Mouse (Mus musculus) embryonic facial prominence, embryonic 10.5 days (tissue): ENCODE data around the gene Mfsd13b. TPM values are rescaled to one million over a fixed set of nuclear protein-coding genes. Genes with fewer than 3 reads are reported as not detected.

Experiments
- DNase-seq: peaks from one replicate; pipeline ENCODE4 v3.0.0-alpha.2; 2017; ENCODE audit warnings: low spot score
- H3K27ac ChIP-seq: fragments of 300-500 bp; sonication (generic); replicated peaks from 2 replicates; pipeline ENCODE4 v1.5.1; 2016; ENCODE audit warnings: mild to moderate bottlenecking
- H3K27me3 ChIP-seq: fragments of 300-500 bp; sonication (generic); replicated peaks from 2 replicates; pipeline ENCODE4 v1.6.1; 2016; ENCODE audit warnings: low read depth, mild to moderate bottlenecking; ENCODE audit not compliant: poor library complexity, severe bottlenecking
- H3K36me3 ChIP-seq: fragments of 300-500 bp; sonication (generic); replicated peaks from 2 replicates; pipeline ENCODE4 v1.6.1; 2016; ENCODE audit warnings: mild to moderate bottlenecking, moderate library complexity
- H3K4me1 ChIP-seq: fragments of 300-500 bp; sonication (generic); 2 replicates; pipeline ENCODE4 v1.6.1; 2016
- H3K4me3 ChIP-seq: fragments of 300-500 bp; sonication (generic); 2 replicates; pipeline ENCODE4 v1.5.1; 2016; ENCODE audit warnings: mild to moderate bottlenecking, moderate library complexity
- H3K9me3 ChIP-seq: fragments of 300-500 bp; sonication (generic); 2 replicates; pipeline ENCODE4 v1.6.1; 2016; ENCODE audit warnings: mild to moderate bottlenecking
- WGBS: fragments of 180-500 bp; shearing (Covaris S2); methylation state at CpG from one replicate; pipeline ENCODE4 v1.1.7; 2016; 5-methylcytosine and 5-hydroxymethylcytosine counted together
- polyA plus RNA-seq: library from polyadenylated mRNA; unstranded; fragments of >200 nt; fragmentation: Nextera tagmentation; extraction: Ambion mirVana; gene quantifications from 2 replicates; pipeline ENCODE4 v1.2.1, GENCODE M21; 2016

Gene Mfsd13b
- polyA plus RNA-seq, 1 experiment from 2014 or later = 0.62 TPM

DNA sequence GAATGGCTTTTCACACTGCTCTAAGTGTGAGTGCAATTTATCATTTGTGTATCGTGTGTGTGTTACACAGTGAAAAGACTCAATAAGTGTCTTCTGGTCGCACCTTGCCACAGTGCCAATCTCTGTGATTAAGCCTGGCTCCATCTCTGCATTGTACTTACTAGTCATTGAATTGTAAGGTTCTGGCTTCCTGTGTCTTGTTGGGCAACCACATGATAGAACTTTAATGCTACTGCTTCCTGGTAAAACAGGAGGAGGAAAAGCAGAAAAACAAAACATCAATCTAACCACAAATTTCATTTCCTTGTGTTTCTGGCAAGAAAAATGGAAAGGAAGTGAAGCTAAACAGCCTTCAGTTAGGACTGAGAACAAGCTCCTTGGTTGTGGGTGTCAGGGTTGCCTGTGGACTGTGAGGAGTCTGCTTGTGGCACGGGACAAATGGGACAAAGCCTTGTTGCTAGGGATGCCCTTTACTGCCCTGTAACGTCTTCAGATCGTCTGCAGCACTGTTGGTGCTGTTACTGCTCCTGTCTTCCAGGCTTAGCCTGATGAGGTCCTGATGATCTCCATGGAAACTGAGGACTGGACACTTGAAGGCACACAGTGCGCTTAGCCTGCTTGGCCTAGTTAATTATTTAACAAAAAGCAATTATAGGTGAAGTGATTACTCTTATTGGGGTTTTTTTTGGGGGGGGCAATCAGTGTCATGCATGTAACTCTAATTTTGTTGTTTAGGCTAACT is 77.3 kb downstream of the Mfsd13b start:
- H3K27ac ChIP-seq = no peak overlapping the region
- peaks cover 86% of the 10 kb centered on the region for H3K36me3 ChIP-seq
- H3K4me3 ChIP-seq = no peak overlapping the region
- H3K9me3 ChIP-seq = no peaks in the 10 kb centered on the region
- no peaks in the 10 kb centered on the region for H3K4me1 ChIP-seq
- H3K27me3 ChIP-seq = no peaks in the 10 kb centered on the region
- 82% methylated on average over 6 of the region's 6 CpGs for WGBS
- DNase-seq = no peak

- no peak for DNase-seq
- no peak overlapping the region for H3K27ac ChIP-seq
- H3K27me3 ChIP-seq = no peaks in the 10 kb centered on the region
- H3K4me1 ChIP-seq = no peaks in the 10 kb centered on the region
- no peaks in the 10 kb centered on the region for H3K9me3 ChIP-seq
- 73% methylated on average over 4 of the region's 4 CpGs for WGBS
- no peak overlapping the region for H3K4me3 ChIP-seq
- H3K36me3 ChIP-seq = peaks cover 76% of the 10 kb centered on the region
Measured at GRCm38 (mm10) chr7:121064309-121064708, 82.0 kb downstream of the Mfsd13b start.

Other genes with a start within 250 kb of the Mfsd13b start
- gene Vwa3a, start 243.2 kb upstream of the Mfsd13b start, polyA plus RNA-seq = 0.07 and 0.47 TPM in 2 replicates
- gene Gm5737, start 170.1 kb upstream of the Mfsd13b start, polyA plus RNA-seq = not detected in 2 replicates
- gene Eef2k, start 139.7 kb upstream of the Mfsd13b start, polyA plus RNA-seq = 33.8 and 34.5 TPM in 2 replicates
- gene Polr3e, start 64.8 kb upstream of the Mfsd13b start, polyA plus RNA-seq = 42.9 and 44.8 TPM in 2 replicates
- gene Cdr2, start 197 bp upstream of the Mfsd13b start, polyA plus RNA-seq = 11.5 and 14.5 TPM in 2 replicates
- 182 and 187 TPM in 2 replicates for gene Mettl9, start 51.9 kb downstream of the Mfsd13b start, polyA plus RNA-seq
- gene Igsf6, start 92.1 kb downstream of the Mfsd13b start, polyA plus RNA-seq = 0.67 and 1.2 TPM in 2 replicates
- gene Otoa, start 99.1 kb downstream of the Mfsd13b start, polyA plus RNA-seq = 0.05 and 0.13 TPM in 2 replicates